Mouse (Mus musculus) spleen, adult 10 weeks (tissue): ENCODE measurements around the gene Zfp579. TPM values are rescaled to one million over a fixed set of nuclear protein-coding genes. Genes with fewer than 3 reads are reported as not detected.

Source experiments
- polyA plus RNA-seq: library from polyadenylated mRNA; stranded (reverse); fragments of 350-450 nt; fragmentation: Illumina TruSeq; extraction: RNeasy Lipid Tissue Mini Kit (QIAGEN cat#74804); gene quantifications from one replicate; pipeline ENCODE4 v1.2.3, GENCODE M21; 2015; ENCODE audit warnings: low replicate concordance; ENCODE audit not compliant: insufficient read depth

The Zfp579 gene
- polyA plus RNA-seq, result 38.0 TPM

DNA sequence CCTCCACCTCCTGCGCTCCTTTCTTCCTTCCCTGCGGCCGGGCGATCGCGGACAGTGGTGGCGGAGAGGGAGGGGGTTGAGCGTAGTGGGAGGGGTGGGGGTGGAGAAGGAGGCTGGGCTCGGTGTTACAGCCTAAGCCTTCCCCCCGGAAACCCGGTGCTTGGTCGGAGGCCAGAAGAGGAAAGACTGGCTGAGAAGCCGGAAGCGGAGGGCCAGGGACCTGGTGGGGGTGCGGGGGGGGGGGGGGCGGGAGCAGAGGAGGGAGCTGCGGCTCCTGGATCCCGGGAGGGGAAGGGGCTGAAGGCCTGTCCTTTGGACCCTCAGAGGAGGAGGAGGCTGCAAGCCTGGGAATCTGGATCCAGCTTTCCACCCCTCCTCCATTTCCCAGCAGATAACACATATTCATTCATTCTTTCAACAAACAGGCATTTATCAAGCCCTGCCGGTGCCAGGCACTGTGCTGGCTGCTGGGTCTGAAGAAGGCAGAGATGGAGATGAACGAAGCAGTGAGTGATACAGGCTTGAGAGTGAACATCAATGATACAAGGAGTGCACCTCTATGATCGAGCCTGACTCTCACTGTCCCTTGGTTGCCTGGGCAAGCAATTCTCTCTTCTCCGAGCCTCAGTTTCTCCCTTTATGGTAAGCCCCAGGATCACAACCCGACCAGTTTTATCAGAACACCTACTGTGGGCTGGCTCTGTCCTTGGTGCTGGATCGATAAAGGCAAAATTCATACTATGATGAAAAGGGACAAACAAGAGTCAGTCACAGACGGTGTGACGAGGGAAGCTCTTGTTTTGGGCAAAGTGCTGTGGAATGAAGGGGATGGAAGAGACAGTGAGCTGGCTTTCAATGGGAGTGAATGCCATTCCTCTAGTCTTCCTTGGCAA, at the start of gene Zfp579:
Gene Zfp579, minus strand, starts transcription at position 156 of the 893 bp plus-strand sequence.

DNA sequence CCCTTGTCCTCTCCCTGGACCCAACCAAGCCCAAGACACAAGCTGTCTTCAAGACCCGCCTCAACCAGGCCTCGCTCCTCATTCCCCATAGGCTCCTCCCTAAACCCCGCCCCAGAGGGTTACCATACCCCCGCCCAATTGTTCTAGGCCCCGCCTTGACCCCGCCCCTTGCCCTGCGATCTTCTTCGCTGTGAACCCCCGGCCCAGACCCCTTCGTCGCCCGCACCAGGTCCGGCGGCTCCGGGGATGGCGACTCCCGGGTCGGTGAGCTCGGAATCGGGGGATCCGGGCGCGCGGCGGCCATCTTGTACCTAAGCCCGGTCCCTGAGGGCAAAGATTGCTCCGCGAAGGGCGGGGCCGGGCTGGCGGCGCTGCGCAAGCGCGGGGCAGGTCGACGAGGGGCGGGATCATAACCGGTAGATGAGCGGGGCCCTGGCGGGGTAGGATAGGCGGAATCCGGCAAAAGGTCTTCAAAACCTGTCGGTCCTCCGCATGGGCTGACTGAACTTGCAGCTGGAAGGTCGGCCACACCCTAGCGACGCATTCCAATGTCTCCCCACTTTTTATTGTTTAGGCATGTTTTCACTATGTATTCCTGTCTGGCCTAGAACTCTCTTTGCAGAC, 42.3 kb upstream of the Zfp579 start, which contains the start of gene Zfp784:
Gene Zfp784, minus strand, starts transcription at position 338 of the 624 bp plus-strand sequence.

DNA sequence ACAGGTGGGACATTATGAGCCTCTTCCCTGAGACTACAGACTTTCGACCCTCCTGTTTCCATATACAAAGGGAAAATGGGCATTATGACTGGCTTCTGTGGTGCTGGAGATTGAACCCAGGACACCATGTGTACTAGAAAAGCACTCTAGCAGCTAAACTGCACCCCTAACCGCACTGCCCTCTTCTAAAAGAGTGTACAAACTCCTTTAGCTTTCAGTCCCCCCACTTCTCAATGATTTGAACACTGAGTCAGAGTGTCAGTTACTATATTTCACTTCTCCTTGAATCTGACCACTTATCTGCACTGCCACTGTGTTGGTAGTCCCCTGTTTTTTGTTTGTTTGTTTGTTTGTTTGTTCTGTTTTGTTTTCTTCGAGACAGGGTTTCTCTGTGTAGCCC, 37.9 kb upstream of the Zfp579 start, which contains the start of gene 4632433K11Rik:
Gene 4632433K11Rik, plus strand, starts transcription at position 301 of the 400 bp plus-strand sequence.

DNA sequence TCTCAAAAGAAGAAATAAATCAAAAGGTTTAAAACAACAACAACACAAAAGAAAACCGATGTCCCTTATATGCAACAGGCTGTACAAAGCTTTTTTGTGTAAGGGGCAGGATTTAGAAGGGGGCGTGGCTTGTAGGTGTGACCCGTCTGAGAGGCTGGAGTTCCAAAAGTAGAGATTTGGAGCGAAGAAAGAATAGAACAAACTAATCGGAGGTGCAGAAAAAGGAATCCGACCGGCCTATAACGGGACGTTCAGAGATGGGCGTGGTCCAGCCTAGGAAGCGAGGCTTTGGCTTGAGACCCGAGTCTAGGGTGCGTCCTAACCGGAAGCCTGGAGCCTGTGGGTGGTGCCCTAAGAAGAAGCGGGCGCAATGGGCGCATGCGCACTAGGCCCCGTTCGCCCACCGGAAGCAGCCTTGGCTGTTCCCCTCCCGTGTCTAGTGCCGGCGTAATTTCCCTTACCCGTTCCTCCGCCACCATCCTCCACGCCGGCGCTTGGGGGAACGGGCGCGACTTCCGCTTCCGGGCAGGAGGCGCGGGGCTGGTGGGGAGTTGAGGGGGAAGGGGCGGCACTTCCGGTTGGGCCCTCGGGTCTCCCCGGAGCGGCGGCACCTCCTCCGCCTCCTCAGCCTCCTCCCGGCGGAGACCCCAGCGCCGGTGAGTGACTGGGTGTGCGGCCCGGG, 24.2 kb upstream of the Zfp579 start, which contains the start of the genes Zfp865 and Ccdc106:
Gene Zfp865, plus strand, starts transcription at position 377 of the 682 bp plus-strand sequence.
Gene Ccdc106, plus strand, starts transcription at position 554 of the 682 bp plus-strand sequence.

DNA sequence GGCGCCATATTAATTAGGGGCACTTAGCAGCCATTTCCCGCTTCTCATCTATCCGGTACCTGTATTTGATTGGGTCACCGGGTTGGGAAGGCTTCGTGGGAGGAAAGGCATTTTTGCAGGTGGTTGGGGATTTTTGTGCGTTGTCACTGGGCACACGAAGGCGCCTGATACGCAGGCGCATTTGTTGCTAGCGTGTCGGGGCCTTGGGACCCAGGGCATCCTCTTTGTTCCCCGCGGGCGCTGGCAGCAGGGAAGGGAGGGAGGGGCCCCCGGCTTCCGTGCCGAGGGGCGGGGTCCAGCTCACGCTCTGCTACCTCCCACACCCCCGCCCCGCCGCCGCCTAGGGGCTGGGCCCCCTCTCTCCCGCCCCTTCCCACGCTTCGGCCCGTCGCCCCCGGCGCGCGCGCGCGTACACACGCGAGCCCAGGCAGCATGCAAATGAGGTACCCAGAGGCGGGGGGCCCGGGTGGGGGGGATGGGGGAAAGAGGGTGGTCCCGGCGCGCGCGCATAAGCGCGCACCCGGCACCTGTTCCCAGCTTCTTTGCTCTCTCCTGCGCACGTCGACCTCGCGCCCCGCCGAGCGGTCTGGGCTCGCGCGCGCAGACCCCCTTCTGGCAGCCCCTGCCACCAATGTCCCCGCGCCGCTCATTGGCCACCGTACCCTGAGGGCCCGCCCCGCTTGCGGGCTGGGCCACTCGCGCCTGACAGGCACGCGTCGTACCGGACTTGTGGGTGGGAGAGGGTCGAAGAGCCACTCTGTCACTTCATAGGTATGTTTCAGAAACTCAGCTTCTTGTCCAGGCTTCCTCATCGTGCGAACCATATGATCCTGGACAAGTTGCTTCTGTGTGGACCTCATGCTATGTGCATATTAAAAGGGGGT, 19.4 kb upstream of the Zfp579 start, which contains the start of gene Gm44973:
Gene Gm44973, plus strand, starts transcription at position 379 of the 884 bp plus-strand sequence.

DNA sequence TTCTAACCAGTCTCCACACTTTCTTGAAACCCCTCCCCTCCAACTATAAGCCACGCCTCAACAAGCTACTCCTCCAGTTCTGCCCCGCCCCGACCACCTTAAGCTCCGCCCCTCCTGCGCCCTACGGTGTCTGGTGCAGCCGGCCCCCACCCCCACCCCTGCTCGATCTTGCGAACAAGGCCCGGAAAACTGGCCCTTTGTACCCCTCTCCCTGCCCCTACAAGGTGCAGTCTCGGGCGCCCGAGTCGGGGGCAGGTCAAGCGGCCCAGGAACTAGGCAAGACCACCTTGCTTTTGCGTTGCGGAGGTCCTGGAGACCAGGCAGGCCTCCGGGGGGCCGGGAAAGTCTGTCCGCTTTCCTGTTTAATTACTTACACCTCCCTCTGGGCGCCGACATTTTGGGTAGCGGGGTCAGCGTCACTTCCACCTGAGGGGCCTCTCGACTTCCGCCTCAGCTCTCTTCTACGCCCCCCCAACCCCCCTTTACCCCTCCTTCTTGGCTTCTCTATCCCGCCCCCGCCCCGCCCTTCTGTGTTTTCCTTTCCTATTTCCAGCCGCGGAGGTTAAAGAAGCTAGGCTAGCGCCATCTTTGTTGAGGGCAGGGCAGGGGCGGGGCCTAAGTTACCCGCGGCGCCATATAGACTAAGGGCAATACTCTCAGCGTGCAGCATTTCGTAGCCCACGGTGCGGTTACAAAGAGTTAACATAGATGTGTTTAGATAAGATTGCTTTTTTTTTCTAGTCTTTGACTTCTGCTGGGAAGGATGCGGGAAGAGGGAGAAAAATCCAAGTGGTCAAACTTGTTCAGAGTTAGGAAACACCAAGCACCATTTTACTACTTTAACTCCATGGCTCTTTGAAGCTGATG, 18.5 kb upstream of the Zfp579 start, which contains the start of the genes Zfp524 and Fiz1:
Gene Zfp524, plus strand, starts transcription at position 165 of the 867 bp plus-strand sequence.
Gene Fiz1, minus strand, starts transcription at position 447 of the 867 bp plus-strand sequence.

DNA sequence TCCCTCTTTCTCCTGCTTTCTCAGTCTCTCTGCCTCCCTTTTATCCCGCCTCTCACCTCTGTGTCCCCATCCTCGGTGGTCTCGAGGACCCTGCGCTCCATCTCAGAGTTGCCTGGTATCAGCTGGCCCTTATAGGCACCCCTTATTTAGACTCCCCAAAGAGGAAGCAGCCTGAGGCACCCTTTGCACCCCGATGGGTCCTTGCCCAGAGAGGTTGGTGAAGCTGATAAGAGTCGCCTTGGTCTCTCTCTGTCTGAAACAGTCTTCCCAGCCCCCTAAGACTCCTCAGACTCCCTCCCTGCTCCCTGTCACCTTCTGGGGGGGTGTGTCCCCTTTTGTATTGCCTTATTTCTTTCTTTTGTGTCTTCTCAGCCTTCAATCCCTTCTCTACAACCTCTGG, 24.9 kb downstream of the Zfp579 start, which contains the start of gene Sbk3:
Gene Sbk3, minus strand, starts transcription at position 101 of the 400 bp plus-strand sequence.

DNA sequence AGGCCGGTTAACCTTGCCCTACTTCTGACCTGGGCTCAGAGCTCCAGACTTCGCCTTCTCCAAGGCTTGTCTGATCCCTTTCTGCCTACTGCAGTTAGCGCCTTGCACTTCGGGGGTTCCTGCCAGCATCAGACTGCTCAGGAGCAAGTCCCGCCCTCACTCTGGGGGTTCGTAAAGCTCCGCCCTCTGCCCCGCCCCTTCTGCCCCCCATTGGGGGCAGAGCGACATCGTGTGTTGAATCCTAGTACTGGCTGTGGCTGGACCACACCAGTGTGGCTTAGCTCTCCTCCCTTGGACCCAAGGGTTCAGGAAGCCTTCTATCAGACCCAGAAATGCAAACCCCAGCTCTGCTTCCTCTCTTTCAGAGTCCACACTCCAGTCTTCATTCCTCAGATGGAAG, 31.7 kb downstream of the Zfp579 start, which contains the start of gene Sbk2:
Gene Sbk2, minus strand, starts transcription at position 135 of the 400 bp plus-strand sequence.

Other genes starting within 250 kb of the Zfp579 start
- gene Cox6b2, start 243.1 kb downstream of the Zfp579 start, polyA plus RNA-seq, result 5.1 TPM
- gene Fam71e2, start 224.9 kb downstream of the Zfp579 start, polyA plus RNA-seq, result not detected
- 0.11 TPM for gene Il11, start 213.3 kb downstream of the Zfp579 start, polyA plus RNA-seq
- not detected for gene Tmem190, start 213.2 kb downstream of the Zfp579 start, polyA plus RNA-seq
- 1.6 TPM for gene Tmem238, start 206.5 kb downstream of the Zfp579 start, polyA plus RNA-seq
- gene Rpl28, start 203.3 kb downstream of the Zfp579 start, polyA plus RNA-seq, result 457 TPM
- 78.0 TPM for gene Ube2s, start 183.6 kb downstream of the Zfp579 start, polyA plus RNA-seq
- gene Shisa7, start 151.5 kb downstream of the Zfp579 start, polyA plus RNA-seq, result 0.07 TPM
- gene Isoc2b, start 125.9 kb downstream of the Zfp579 start, polyA plus RNA-seq, result 9.3 TPM
- gene Isoc2a, start 119.0 kb downstream of the Zfp579 start, polyA plus RNA-seq, result 4.7 TPM
- gene Gm36210, start 89.6 kb downstream of the Zfp579 start, polyA plus RNA-seq, result not detected
- 1.1 TPM for gene Zfp628, start 80.9 kb downstream of the Zfp579 start, polyA plus RNA-seq
- gene Nat14, start 74.1 kb downstream of the Zfp579 start, polyA plus RNA-seq, result 2.1 TPM
- 1.2 TPM for gene Ssc5d, start 70.4 kb downstream of the Zfp579 start, polyA plus RNA-seq
- gene Sbk2, start 31.8 kb downstream of the Zfp579 start, polyA plus RNA-seq, result 0.76 TPM
- not detected for gene Sbk3, start 25.0 kb downstream of the Zfp579 start, polyA plus RNA-seq
- 1.5 TPM for gene Zfp524, start 18.3 kb upstream of the Zfp579 start, polyA plus RNA-seq
- 22.3 TPM for gene Fiz1, start 18.5 kb upstream of the Zfp579 start, polyA plus RNA-seq
- gene Gm44973, start 19.3 kb upstream of the Zfp579 start, polyA plus RNA-seq, result 0.32 TPM
- 25.1 TPM for gene Zfp865, start 24.2 kb upstream of the Zfp579 start, polyA plus RNA-seq
- gene Ccdc106, start 24.4 kb upstream of the Zfp579 start, polyA plus RNA-seq, result not detected
- 3.0 TPM for gene 4632433K11Rik, start 38.0 kb upstream of the Zfp579 start, polyA plus RNA-seq
- 4.7 TPM for gene Zfp784, start 42.3 kb upstream of the Zfp579 start, polyA plus RNA-seq
- gene Zfp580, start 55.4 kb upstream of the Zfp579 start, polyA plus RNA-seq, result 2.7 TPM
- 149 TPM for gene U2af2, start 66.0 kb upstream of the Zfp579 start, polyA plus RNA-seq
- gene Epn1, start 84.1 kb upstream of the Zfp579 start, polyA plus RNA-seq, result 42.4 TPM
- gene Rfpl4, start 120.8 kb upstream of the Zfp579 start, polyA plus RNA-seq, result not detected
- gene Rasl2-9, start 129.8 kb upstream of the Zfp579 start, polyA plus RNA-seq, result 1.2 TPM
- not detected for gene Vmn1r55, start 153.5 kb upstream of the Zfp579 start, polyA plus RNA-seq
- gene Vmn1r56, start 200.6 kb upstream of the Zfp579 start, polyA plus RNA-seq, result not detected
- gene Vmn1r57, start 222.3 kb upstream of the Zfp579 start, polyA plus RNA-seq, result not detected